ENCODE assay signal across 18 mouse cellular contexts in genomic region chr4:32004773-32005591, GRCm38 (mm10). TPM values are rescaled to one million over a fixed set of nuclear protein-coding genes. Genes with fewer than 3 reads are reported as not detected.
DNase-seq lines count a peak whose midpoint lies in the region; ATAC-seq lines count a peak whose summit lies in the region.
"Had no signal": no experiment of that assay in that cellular context is flagged by ENCODE, and none has a peak within 500 bp of the region (broad histone marks: within the 10 kb centered on the region; RNA-seq: fewer than 3 reads in every experiment).

No protein-coding gene starts in this region.

- peak; percentile 75 for ATAC-seq in common myeloid progenitor, adult 5-6 weeks (replicated peaks; ENCODE audit: low read depth, poor library complexity, severe bottlenecking)
- ATAC-seq in megakaryocyte progenitor cell, adult 5-6 weeks (replicated peaks; ENCODE audit: poor library complexity): peak; percentile 80
- ATAC-seq: forebrain, embryonic 14.5 days; hindbrain, embryonic 16.5 days; inflammation-experienced regulatory T-cells, adult 6 months had no signal

- intact Hi-C loops in heart, postnatal 36 days (cut with DNase I): no loop called here

- DNase-seq in heart, adult 11 months: peak; percentile 86
- DNase-seq in heart, postnatal 36 days: no peak
- no peak for DNase-seq in left cerebral cortex, adult 11 months (ENCODE audit: low spot score)
- DNase-seq in kidney, postnatal 25 days: no peak
- DNase-seq in adrenal gland, adult 8-10 months: no peak
- DNase-seq: adrenal gland, postnatal 14 days; cerebellum, adult 11-12 months; cerebellum, adult 9-10 months; cerebellum, postnatal 25 days; gastrocnemius, adult 2 months; gastrocnemius, postnatal 25 days; heart, adult 18-20 months; heart, postnatal 10 days had no signal

RNA-seq across cellular contexts. Expression of gene Map3k7, which starts 41.1 kb away (rescaled TPM):
- 10 to 100 TPM; 46.8 to 49.4 TPM for total RNA-seq in heart, postnatal 36 days (2021)
- 26.8 and 60.1 TPM in 2 replicates for total RNA-seq in common myeloid progenitor, adult 5-6 weeks (2017)
- 30.4 and 39.5 TPM in 2 replicates for total RNA-seq in megakaryocyte progenitor cell, adult 5-6 weeks (2015)
- total RNA-seq in megakaryocyte progenitor cell, adult 5-6 weeks (2017): 23.3 and 24.3 TPM in 2 replicates
- 10 to 100 TPM; 44.5 to 61.1 (median 56.4) TPM for total RNA-seq in adrenal gland, adult 8-10 months (2022)
